Mouse (Mus musculus): ENCODE measurements around the gene Fig4. TPM values are rescaled to one million over a fixed set of nuclear protein-coding genes. Genes with fewer than 3 reads are reported as not detected.
A peak's percentile ranks its signal among the peaks of the same experiment; 100 is the strongest.

Gene Fig4
- total RNA-seq, 2 experiments from 2014 or later: 35.0 to 37.0 TPM

GRCm38 (mm10) chr10:41278808-41279207, 24.3 kb downstream of the Fig4 start:
- intact Hi-C loops (cut with DNase I): no loop called here
- DNase-seq (ENCODE audit: extremely low spot score in 1 of 2, low spot score in 2 of 2): no peak

GRCm38 (mm10) chr10:41274871-41275270, 28.2 kb downstream of the Fig4 start:
- no peak for DNase-seq (ENCODE audit: extremely low spot score in 1 of 2, low spot score in 2 of 2)
- intact Hi-C loops (cut with DNase I): loop anchor here (5.0 kb wide), 1 partner anchor 268 kb away; no protein-coding TSS in a partner anchor

GRCm38 (mm10) chr10:41271860-41272259, 31.2 kb downstream of the Fig4 start:
- intact Hi-C loops (cut with DNase I): loop anchor here (5.0 kb wide), 1 partner anchor 265 kb away; no protein-coding TSS in a partner anchor
- DNase-seq (ENCODE audit: extremely low spot score in 1 of 2, low spot score in 2 of 2): peak in 1 of 2 experiments; percentile 36

- intact Hi-C loops (cut with DNase I): no loop called here
- no peak for DNase-seq (ENCODE audit: extremely low spot score in 1 of 2, low spot score in 2 of 2)
Observed at GRCm38 (mm10) chr10:41261889-41262288, 41.2 kb downstream of the Fig4 start.

GRCm38 (mm10) chr10:41261218-41261617, 41.8 kb downstream of the Fig4 start:
- intact Hi-C loops (cut with DNase I): no loop called here
- DNase-seq (ENCODE audit: extremely low spot score in 1 of 2, low spot score in 2 of 2): no peak

GRCm38 (mm10) chr10:41260243-41261006, 42.6 kb downstream of the Fig4 start:
- DNase-seq (ENCODE audit: extremely low spot score in 1 of 2, low spot score in 2 of 2): no peak
- intact Hi-C loops (cut with DNase I): no loop called here

GRCm38 (mm10) chr10:41250749-41251065, 52.4 kb downstream of the Fig4 start:
- intact Hi-C loops (cut with DNase I): no loop called here
- no peak for DNase-seq (ENCODE audit: extremely low spot score in 1 of 2, low spot score in 2 of 2)

- no peak for DNase-seq (ENCODE audit: extremely low spot score in 1 of 2, low spot score in 2 of 2)
- intact Hi-C loops (cut with DNase I): no loop called here
Observed at GRCm38 (mm10) chr10:41250045-41250748, 52.9 kb downstream of the Fig4 start.

GRCm38 (mm10) chr10:41249006-41249659, 53.9 kb downstream of the Fig4 start:
- intact Hi-C loops (cut with DNase I): no loop called here
- no peak for DNase-seq (ENCODE audit: extremely low spot score in 1 of 2, low spot score in 2 of 2)

- intact Hi-C loops (cut with DNase I): no loop called here
- DNase-seq (ENCODE audit: extremely low spot score in 1 of 2, low spot score in 2 of 2): no peak
Observed at GRCm38 (mm10) chr10:41247800-41248473, 55.1 kb downstream of the Fig4 start.

GRCm38 (mm10) chr10:41246111-41246510, 56.9 kb downstream of the Fig4 start:
- intact Hi-C loops (cut with DNase I): no loop called here
- no peak for DNase-seq (ENCODE audit: extremely low spot score in 1 of 2, low spot score in 2 of 2)

GRCm38 (mm10) chr10:41245477-41245876, 57.6 kb downstream of the Fig4 start:
- intact Hi-C loops (cut with DNase I): no loop called here
- DNase-seq (ENCODE audit: extremely low spot score in 1 of 2, low spot score in 2 of 2): no peak

- DNase-seq (ENCODE audit: extremely low spot score in 1 of 2, low spot score in 2 of 2): no peak
- intact Hi-C loops (cut with DNase I): no loop called here
Observed at GRCm38 (mm10) chr10:41245028-41245427, 58.0 kb downstream of the Fig4 start.

GRCm38 (mm10) chr10:41243930-41244329, 59.1 kb downstream of the Fig4 start:
- intact Hi-C loops (cut with DNase I): no loop called here
- DNase-seq (ENCODE audit: extremely low spot score in 1 of 2, low spot score in 2 of 2): no peak

- intact Hi-C loops (cut with DNase I): no loop called here
- no peak for DNase-seq (ENCODE audit: extremely low spot score in 1 of 2, low spot score in 2 of 2)
Observed at GRCm38 (mm10) chr10:41241558-41242242, 61.4 kb downstream of the Fig4 start.

- intact Hi-C loops (cut with DNase I): no loop called here
Observed at GRCm38 (mm10) chr10:41241080-41241479, 62.0 kb downstream of the Fig4 start.

GRCm38 (mm10) chr10:41236020-41236419, 67.0 kb downstream of the Fig4 start:
- no peak for DNase-seq (ENCODE audit: extremely low spot score in 1 of 2, low spot score in 2 of 2)
- intact Hi-C loops (cut with DNase I): no loop called here

More at GRCm38 (mm10) chr10:41241080-41241479, 62.0 kb downstream of the Fig4 start:
- no peak for DNase-seq (ENCODE audit: extremely low spot score in 1 of 2, low spot score in 2 of 2)

- intact Hi-C loops (cut with DNase I): no loop called here
- no peak for DNase-seq (ENCODE audit: extremely low spot score in 1 of 2, low spot score in 2 of 2)
Observed at GRCm38 (mm10) chr10:41235584-41235983, 67.5 kb downstream of the Fig4 start.

- DNase-seq (ENCODE audit: extremely low spot score in 1 of 2, low spot score in 2 of 2): no peak
- intact Hi-C loops (cut with DNase I): no loop called here
Observed at GRCm38 (mm10) chr10:41235159-41235558, 67.9 kb downstream of the Fig4 start.
